Mouse (Mus musculus) layer of hippocampus, adult 8-10 months (tissue): ENCODE data around the gene Golga4. TPM values are rescaled to one million over a fixed set of nuclear protein-coding genes. Genes with fewer than 3 reads are reported as not detected.
"Not testable (repeated sequence)": the region's sequence is repeated elsewhere in the genome, so short reads cannot be mapped to it uniquely, and the experiment has no call there.

ENCODE experiments used
- DNase-seq, 2 experiments: peaks; one replicate each; pipeline ENCODE4 v3.0.0; 2022; ENCODE audit warnings: low spot score in 2 of 2
- total RNA-seq, 4 experiments: library from RNA; stranded (reverse); gene quantifications; 2 replicates each; pipeline ENCODE4 v1.2.4; 2022

Gene Golga4
- total RNA-seq, 4 experiments from 2014 or later, result 89.7 to 102 (median 93.2) TPM

GRCm38 (mm10) chr9:118585998-118586397, 79.9 kb downstream of the Golga4 start:
- no peak for DNase-seq

GRCm38 (mm10) chr9:118587115-118587514, 81.0 kb downstream of the Golga4 start:
- DNase-seq, result no peak

GRCm38 (mm10) chr9:118589249-118589648, 83.2 kb downstream of the Golga4 start:
- DNase-seq, result no peak

- no peak for DNase-seq
Measured at GRCm38 (mm10) chr9:118590230-118590629, 84.2 kb downstream of the Golga4 start.

GRCm38 (mm10) chr9:118591633-118592032, 85.6 kb downstream of the Golga4 start:
- no peak for DNase-seq

GRCm38 (mm10) chr9:118592585-118593249, 86.7 kb downstream of the Golga4 start:
- DNase-seq, result no peak

- no peak for DNase-seq
Measured at GRCm38 (mm10) chr9:118593443-118593842, 87.4 kb downstream of the Golga4 start.

- no peak for DNase-seq
Measured at GRCm38 (mm10) chr9:118596767-118597166, 90.7 kb downstream of the Golga4 start.

GRCm38 (mm10) chr9:118600393-118600792, 94.3 kb downstream of the Golga4 start:
- not testable (repeated sequence) for DNase-seq

- no peak for DNase-seq
Measured at GRCm38 (mm10) chr9:118602576-118602975, 96.5 kb downstream of the Golga4 start.

- peak in 1 of 2 experiments; percentile 57 for DNase-seq
Measured at GRCm38 (mm10) chr9:118606148-118606816, 100.2 kb downstream of the Golga4 start, which contains the start of gene Itga9. Itga9 (plus strand) TSS chr9:118606690.

GRCm38 (mm10) chr9:118606817-118607371, 100.8 kb downstream of the Golga4 start:
- no peak for DNase-seq

- no peak for DNase-seq
Measured at GRCm38 (mm10) chr9:118607701-118608401, 101.8 kb downstream of the Golga4 start.

GRCm38 (mm10) chr9:118608556-118608955, 102.5 kb downstream of the Golga4 start:
- no peak for DNase-seq

GRCm38 (mm10) chr9:118610060-118610459, 104.0 kb downstream of the Golga4 start:
- peak in 1 of 2 experiments; percentile 38 for DNase-seq

- DNase-seq, result no peak
Measured at GRCm38 (mm10) chr9:118611111-118611541, 105.1 kb downstream of the Golga4 start.

GRCm38 (mm10) chr9:118611958-118612581, 106.0 kb downstream of the Golga4 start:
- no peak for DNase-seq

GRCm38 (mm10) chr9:118617237-118617636, 111.2 kb downstream of the Golga4 start:
- no peak for DNase-seq

- DNase-seq, result no peak
Measured at GRCm38 (mm10) chr9:118618732-118619250, 112.7 kb downstream of the Golga4 start.

- DNase-seq, result no peak
Measured at GRCm38 (mm10) chr9:118620807-118621206, 114.7 kb downstream of the Golga4 start.

GRCm38 (mm10) chr9:118621691-118622090, 115.6 kb downstream of the Golga4 start:
- no peak for DNase-seq
